Mouse (Mus musculus): ENCODE data around the gene Kank3.
"Not testable (repeated sequence)": the region's sequence is repeated elsewhere in the genome, so short reads cannot be mapped to it uniquely, and the experiment has no call there.

DNA sequence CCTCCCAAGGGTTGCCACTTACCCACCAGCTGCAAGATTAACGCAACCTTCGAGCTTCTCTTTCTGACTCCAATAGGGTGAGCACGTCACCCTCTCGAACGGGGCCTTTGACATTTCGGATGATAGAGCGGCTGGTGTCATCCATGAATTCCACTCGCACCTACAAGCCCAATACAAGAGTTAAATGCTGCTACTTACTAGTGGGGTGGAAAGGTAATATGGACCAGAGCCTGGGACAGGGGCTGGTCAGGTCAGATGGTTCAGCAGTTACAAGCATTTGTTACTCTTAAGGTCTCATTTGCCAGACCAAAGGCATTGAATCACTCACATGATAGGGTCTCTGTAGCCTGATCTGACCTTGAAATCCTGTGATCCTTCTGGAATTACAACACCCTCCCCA lies 12.9 kb downstream of the Kank3 start:
- TF ChIP-seq CTCF, POLR2A (IDR thresholded peaks at IDR 0.05; ENCODE audit: insufficient read depth, low read depth, low read length): not testable (repeated sequence)

Data from olfactory bulb, adult 2 months (tissue).